Mouse (Mus musculus) MEL (cell line): ENCODE results near the gene Oas1d. TPM values are rescaled to one million over a fixed set of nuclear protein-coding genes. Genes with fewer than 3 reads are reported as not detected.

Experiments
- DNase-seq: peaks from one replicate; pipeline ENCODE4 v3.0.0; 2011; ENCODE audit warnings: low read depth, low spot score
- H3K27ac ChIP-seq: 2 replicates; pipeline ENCODE4 v1.5.1; 2012; ENCODE audit warnings: low read depth, mild to moderate bottlenecking, control low read depth, low read length, moderate library complexity; ENCODE audit not compliant: control insufficient read depth
- H3K27me3 ChIP-seq, 2 experiments: fragments of 150-350 bp in 1 of 2; sonication (generic) in 1 of 2; 2 replicates each; pipeline ENCODE4 v1.6.1; 2012; ENCODE audit warnings: low read length in 2 of 2, mild to moderate bottlenecking in 2 of 2, improper control_type of control experiment in 1 of 2, moderate library complexity in 1 of 2; ENCODE audit not compliant: insufficient read depth in 2 of 2, control insufficient read depth in 1 of 2
- H3K36me3 ChIP-seq, 2 experiments: 2 replicates each; pipeline ENCODE4 v1.6.1; 2012 to 2014; ENCODE audit warnings: low read length in 2 of 2, improper control_type of control experiment in 1 of 2, inconsistent platforms in 1 of 2, mild to moderate bottlenecking in 1 of 2; ENCODE audit not compliant: insufficient read depth in 2 of 2, control insufficient read depth in 1 of 2
- H3K4me1 ChIP-seq, 2 experiments: fragments of 150-350 bp in 1 of 2; sonication (generic) in 1 of 2; 2 replicates each; pipeline ENCODE4 v1.6.1; 2012; ENCODE audit warnings: low read length in 2 of 2, improper control_type of control experiment in 1 of 2, mild to moderate bottlenecking in 1 of 2; ENCODE audit not compliant: insufficient read depth in 2 of 2, control insufficient read depth in 1 of 2
- H3K4me3 ChIP-seq, 2 experiments: fragments of 150-350 bp in 1 of 2; sonication (generic) in 1 of 2; 2 replicates each; pipeline ENCODE4 v1.5.1; 2012; ENCODE audit warnings: low read depth in 2 of 2, low read length in 2 of 2, mild to moderate bottlenecking in 2 of 2, moderate library complexity in 2 of 2, control low read depth in 1 of 2, improper control_type of control experiment in 1 of 2; ENCODE audit not compliant: control insufficient read depth in 1 of 2, insufficient read depth in 1 of 2
- H3K79me2 ChIP-seq: 2 replicates; pipeline ENCODE4 v1.6.1; 2012; ENCODE audit warnings: mild to moderate bottlenecking, low read length, moderate library complexity; ENCODE audit not compliant: control insufficient read depth, poor library complexity, insufficient read depth
- H3K9ac ChIP-seq: 2 replicates; pipeline ENCODE4 v1.6.1; 2012; ENCODE audit warnings: low read depth, mild to moderate bottlenecking, control low read depth, low read length, moderate library complexity; ENCODE audit not compliant: control insufficient read depth, poor library complexity, severe bottlenecking
- H3K9me3 ChIP-seq: fragments of 150-350 bp; sonication (generic); replicated peaks from 2 replicates; pipeline ENCODE4 v1.6.1; 2012; ENCODE audit warnings: mild to moderate bottlenecking, low read length, improper control_type of control experiment, moderate library complexity; ENCODE audit not compliant: insufficient read depth
- BHLHE40 ChIP-seq: IDR thresholded peaks from 2 replicates; pipeline ENCODE4 v1.6.1; 2012; ENCODE audit warnings: low read depth, mild to moderate bottlenecking, inconsistent platforms, low read length, improper control_type of control experiment, borderline replicate concordance
- CHD1 ChIP-seq: IDR thresholded peaks from 2 replicates; pipeline ENCODE4 v1.6.1; 2012; ENCODE audit warnings: low read depth, mild to moderate bottlenecking, inconsistent platforms, low read length, improper control_type of control experiment
- CTCF ChIP-seq, 3 experiments: IDR thresholded peaks in 2 of 3; conservative IDR thresholded peaks in 1 of 3; 2 replicates each; pipeline ENCODE4 v1.5.1; 2011 to 2012; ENCODE audit warnings: low read length in 3 of 3, low read depth in 2 of 3, mild to moderate bottlenecking in 2 of 3, improper control_type of control experiment in 1 of 3, inconsistent platforms in 1 of 3, mixed read lengths in 1 of 3, moderate library complexity in 1 of 3; ENCODE audit not compliant: control insufficient read depth in 1 of 3, insufficient read depth in 1 of 3, poor library complexity in 1 of 3, severe bottlenecking in 1 of 3
- ELF1 ChIP-seq: IDR thresholded peaks from 2 replicates; pipeline ENCODE4 v1.6.1; 2014; ENCODE audit warnings: low read depth, mild to moderate bottlenecking, inconsistent platforms, low read length, improper control_type of control experiment, moderate library complexity
- ETS1 ChIP-seq: IDR thresholded peaks from 2 replicates; pipeline ENCODE4 v1.6.1; 2012; ENCODE audit warnings: low read depth, mild to moderate bottlenecking, inconsistent platforms, low read length, improper control_type of control experiment, moderate library complexity
- HCFC1 ChIP-seq: IDR thresholded peaks from 2 replicates; pipeline ENCODE4 v1.6.1; 2012; ENCODE audit warnings: low read depth, mild to moderate bottlenecking, inconsistent platforms, low read length, improper control_type of control experiment, moderate library complexity
- KAT2A ChIP-seq: conservative IDR thresholded peaks from 2 replicates; pipeline ENCODE4 v1.6.1; 2012; ENCODE audit warnings: low read depth, low read length, improper control_type of control experiment, inconsistent platforms
- MAFK ChIP-seq: IDR thresholded peaks from 2 replicates; pipeline ENCODE4 v1.6.1; 2011; ENCODE audit warnings: low read depth, mild to moderate bottlenecking, low read length, improper control_type of control experiment, borderline replicate concordance
- MEF2A ChIP-seq: IDR thresholded peaks from 2 replicates; pipeline ENCODE4 v1.6.1; 2014; ENCODE audit warnings: low read depth, mild to moderate bottlenecking, inconsistent platforms, low read length, improper control_type of control experiment; ENCODE audit not compliant: poor library complexity, insufficient replicate concordance, severe bottlenecking; ENCODE audit errors: extremely low read depth
- MXI1 ChIP-seq: IDR thresholded peaks from 2 replicates; pipeline ENCODE4 v1.6.1; 2011; ENCODE audit warnings: mild to moderate bottlenecking, low read depth, low read length, improper control_type of control experiment
- MYB ChIP-seq: IDR thresholded peaks from 2 replicates; pipeline ENCODE4 v1.6.1; 2011; ENCODE audit warnings: mild to moderate bottlenecking, low read depth, low read length, improper control_type of control experiment
- MYC ChIP-seq: IDR thresholded peaks from 2 replicates; pipeline ENCODE4 v1.6.1; 2011; ENCODE audit warnings: low read depth, mild to moderate bottlenecking, low read length, improper control_type of control experiment, moderate library complexity
- NELFE ChIP-seq: IDR thresholded peaks from 2 replicates; pipeline ENCODE4 v1.6.1; 2011; ENCODE audit warnings: low read depth, low read length, improper control_type of control experiment
- POLR2A ChIP-seq, 2 experiments: IDR thresholded peaks; 2 replicates each; pipeline ENCODE4 v1.6.1; 2011 to 2012; ENCODE audit warnings: low read length in 2 of 2, mild to moderate bottlenecking in 2 of 2, control low read depth in 1 of 2, improper control_type of control experiment in 1 of 2, low read depth in 1 of 2, moderate library complexity in 1 of 2; ENCODE audit not compliant: control insufficient read depth in 1 of 2, insufficient read depth in 1 of 2, poor library complexity in 1 of 2
- POLR2AphosphoS2 ChIP-seq: IDR thresholded peaks from 2 replicates; pipeline ENCODE4 v1.6.1; 2011; ENCODE audit warnings: low read length, improper control_type of control experiment
- POLR2AphosphoS5 ChIP-seq: IDR thresholded peaks from 2 replicates; pipeline ENCODE4 v1.6.1; 2012; ENCODE audit warnings: low read depth, borderline replicate concordance, mild to moderate bottlenecking, inconsistent platforms, low read length, moderate library complexity, mixed read lengths
- RCOR1 ChIP-seq: IDR thresholded peaks from 2 replicates; pipeline ENCODE4 v1.6.1; 2012; ENCODE audit warnings: low read depth, mild to moderate bottlenecking, inconsistent platforms, low read length, improper control_type of control experiment
- SIN3A ChIP-seq: IDR thresholded peaks from 2 replicates; pipeline ENCODE4 v1.6.1; 2012; ENCODE audit warnings: low read length, improper control_type of control experiment, inconsistent platforms
- UBTF ChIP-seq: IDR thresholded peaks from 2 replicates; pipeline ENCODE4 v1.6.1; 2012; ENCODE audit warnings: low read depth, mild to moderate bottlenecking, inconsistent platforms, low read length, improper control_type of control experiment, moderate library complexity, borderline replicate concordance; ENCODE audit not compliant: insufficient read depth
- ZC3H11A ChIP-seq: IDR thresholded peaks from 2 replicates; pipeline ENCODE4 v1.6.1; 2012; ENCODE audit warnings: low read depth, mild to moderate bottlenecking, inconsistent platforms, low read length, improper control_type of control experiment
- ZMIZ1 ChIP-seq: IDR thresholded peaks from 2 replicates; pipeline ENCODE4 v1.6.1; 2012; ENCODE audit warnings: low read depth, mild to moderate bottlenecking, inconsistent platforms, low read length, improper control_type of control experiment, moderate library complexity
- polyA plus RNA-seq, 2 experiments: library from polyadenylated mRNA; stranded (reverse) in 1 of 2; unstranded in 1 of 2; fragments of >175 nt in 1 of 2; fragments of >200 nt in 1 of 2; gene quantifications; 2 replicates each; pipeline versions ENCODE4 v1.2.1 to v1.2.4; 2012; ENCODE audit warnings: low replicate concordance in 2 of 2, low read depth in 1 of 2; ENCODE audit not compliant: insufficient read length in 2 of 2, insufficient read depth in 1 of 2, missing spikeins in 1 of 2
- total RNA-seq: library from RNA; depleted of rRNA; stranded (reverse); fragments of 300-350 nt; gene quantifications from 2 replicates; pipeline ENCODE4 v1.2.3, GENCODE M21; 2012

Oas1d gene
- total and polyA plus RNA-seq, 3 experiments: not detected

- no peaks in the 10 kb centered on the region for H3K27me3 ChIP-seq
- TF ChIP-seq POLR2AphosphoS2 (no peak), MYC (no peak), SIN3A (no peak), BHLHE40 (no peak), ZC3H11A (no peak), ZMIZ1 (no peak), ELF1 (no peak), ETS1 (no peak), CHD1 (no peak)
- DNase-seq: no peak
Measured at GRCm38 (mm10) chr5:120938586-120938985, 24.2 kb downstream of the Oas1d start.

GRCm38 (mm10) chr5:120942076-120942475, 27.7 kb downstream of the Oas1d start:
- Histone ChIP-seq H3K4me1 (0 out of 4 replicates have a peak, but pooled peaks cover 0 to 2% of the 10 kb centered on the region in 2 experiments), H3K79me2 (no peaks in the 10 kb centered on the region), H3K27ac (no peak overlapping the region), H3K9ac (no peak overlapping the region), H3K9me3 (no peaks in the 10 kb centered on the region), H3K36me3 (no peaks in the 10 kb centered on the region), H3K27me3 (no peaks in the 10 kb centered on the region), H3K4me3 (no peak overlapping the region)
- no peak for TF ChIP-seq CTCF (IDR thresholded peaks at IDR 0.05 in 2 of 3, conservative IDR thresholded peaks at IDR 0.05 in 1 of 3; ENCODE audit: control insufficient read depth in 1 of 3, insufficient read depth in 1 of 3, low read depth in 2 of 3, low read length in 3 of 3, poor library complexity in 1 of 3, severe bottlenecking in 1 of 3)
- no peak for TF ChIP-seq ETS1
- no peak for TF ChIP-seq MEF2A
- TF ChIP-seq MYB: no peak
- no peak for TF ChIP-seq NELFE
- no peak for TF ChIP-seq ZMIZ1
- TF ChIP-seq MXI1: no peak
- no peak for TF ChIP-seq POLR2A (IDR thresholded peaks at IDR 0.05; ENCODE audit: control insufficient read depth in 1 of 2, insufficient read depth in 1 of 2, low read depth in 1 of 2, low read length in 2 of 2, poor library complexity in 1 of 2)
- no peak for TF ChIP-seq KAT2A
- TF ChIP-seq MAFK: no peak
- TF ChIP-seq RCOR1: no peak
- no peak for TF ChIP-seq POLR2AphosphoS5
- no peak for TF ChIP-seq UBTF
- no peak for TF ChIP-seq HCFC1
- TF ChIP-seq BHLHE40: no peak
- DNase-seq: no peak

More at GRCm38 (mm10) chr5:120938586-120938985, 24.2 kb downstream of the Oas1d start:
- H3K4me3 ChIP-seq: no peak overlapping the region
- H3K4me1 ChIP-seq: 0 out of 4 replicates have a peak, but pooled peaks cover 0 to 2% of the 10 kb centered on the region in 2 experiments
- no peaks in the 10 kb centered on the region for H3K79me2 ChIP-seq
- no peak overlapping the region for H3K27ac ChIP-seq
- no peaks in the 10 kb centered on the region for H3K9me3 ChIP-seq
- H3K9ac ChIP-seq: no peak overlapping the region
- H3K36me3 ChIP-seq: no peaks in the 10 kb centered on the region
